Comparison of ENCODE assay signal across 9 mouse cellular contexts in genomic region chr6:22289461-22290021, GRCm38 (mm10). TPM values are rescaled to one million over a fixed set of nuclear protein-coding genes. Genes with fewer than 3 reads are reported as not detected.
DNase-seq lines count a peak whose midpoint lies in the region; ATAC-seq lines count a peak whose summit lies in the region.
"Had no signal": no experiment of that assay in that cellular context is flagged by ENCODE, and none has a peak within 500 bp of the region (broad histone marks: within the 10 kb centered on the region; RNA-seq: fewer than 3 reads in every experiment).

No protein-coding gene starts in this region.

- peak overlapping the region; percentile 67 for H3K4me2 ChIP-seq in liver, embryonic 11.5 days
- peak overlapping the region; percentile 85 for H3K4me2 ChIP-seq in forebrain, embryonic 11.5 days (ENCODE audit: low read depth, low read length, severe bottlenecking)
- H3K4me2 ChIP-seq in limb, embryonic 15.5 days, result peak overlapping the region; percentile 81
- H3K4me2 ChIP-seq in stomach, embryonic 14.5 days (replicated peaks; ENCODE audit: low read depth, low read length), result peak overlapping the region; percentile 76

- no peak overlapping the region for H3K9ac ChIP-seq in liver, embryonic 11.5 days (ENCODE audit: low read depth, low read length)
- peak overlapping the region; percentile 39; the same call in 1 of the 2 replicates for H3K9ac ChIP-seq in forebrain, embryonic 11.5 days (ENCODE audit: low read length)
- no peak overlapping the region for H3K9ac ChIP-seq in limb, embryonic 15.5 days
- peak overlapping the region; percentile 21; the same call in 1 of the 2 replicates for H3K9ac ChIP-seq in stomach, embryonic 14.5 days (replicated peaks; ENCODE audit: low read depth, low read length)

- H3K9me3 ChIP-seq in liver, embryonic 11.5 days (ENCODE audit: control insufficient read depth, low read length), result no peaks in the 10 kb centered on the region
- no peaks in the 10 kb centered on the region for H3K9me3 ChIP-seq in forebrain, embryonic 11.5 days (ENCODE audit: control insufficient read depth, low read length)
- no peaks in the 10 kb centered on the region for H3K9me3 ChIP-seq in limb, embryonic 15.5 days
- H3K9me3 ChIP-seq in stomach, embryonic 14.5 days (ENCODE audit: control insufficient read depth, low read depth, low read length), result no peaks in the 10 kb centered on the region

- H3K4me3 ChIP-seq in liver, embryonic 11.5 days (ENCODE audit: low read depth, low read length), result peak overlapping the region; percentile 39
- peak overlapping the region; percentile 37 for H3K4me3 ChIP-seq in forebrain, embryonic 11.5 days (ENCODE audit: low read depth, low read length)
- H3K4me3 ChIP-seq in limb, embryonic 15.5 days, result peak overlapping the region; percentile 46
- peak overlapping the region; percentile 41 for H3K4me3 ChIP-seq in stomach, embryonic 14.5 days (ENCODE audit: low read depth, low read length)

- H3K27me3 ChIP-seq in liver, embryonic 11.5 days (replicated peaks; ENCODE audit: control insufficient read depth, insufficient read depth, low read length), result peaks cover 38% of the 10 kb centered on the region
- H3K27me3 ChIP-seq in forebrain, embryonic 11.5 days (ENCODE audit: control insufficient read depth, insufficient read depth, low read length), result peaks cover 20% of the 10 kb centered on the region
- H3K27me3 ChIP-seq in limb, embryonic 15.5 days, result peaks cover 46% of the 10 kb centered on the region
- H3K27me3 ChIP-seq in stomach, embryonic 14.5 days (ENCODE audit: control insufficient read depth, insufficient read depth, low read length), result 0 out of 2 replicates have a peak, but pooled peaks cover 8% of the 10 kb centered on the region

- H3K4me1 ChIP-seq in liver, embryonic 11.5 days (replicated peaks; ENCODE audit: control insufficient read depth, insufficient read depth, low read length), result 0 out of 2 replicates have a peak, but pooled peaks cover 4% of the 10 kb centered on the region
- peaks cover 9% of the 10 kb centered on the region; the same call in 1 of the 2 replicates for H3K4me1 ChIP-seq in forebrain, embryonic 11.5 days (replicated peaks; ENCODE audit: control insufficient read depth, insufficient read depth, low read length)
- H3K4me1 ChIP-seq in limb, embryonic 15.5 days, result peaks cover 22% of the 10 kb centered on the region
- peaks cover 15% of the 10 kb centered on the region for H3K4me1 ChIP-seq in stomach, embryonic 14.5 days (ENCODE audit: control insufficient read depth, insufficient read depth, low read length)

- H3K36me3 ChIP-seq in liver, embryonic 11.5 days (ENCODE audit: control insufficient read depth, insufficient read depth, low read length), result no peaks in the 10 kb centered on the region
- H3K36me3 ChIP-seq in forebrain, embryonic 11.5 days (ENCODE audit: control insufficient read depth, insufficient read depth, low read length), result no peaks in the 10 kb centered on the region
- no peaks in the 10 kb centered on the region for H3K36me3 ChIP-seq in limb, embryonic 15.5 days
- H3K36me3 ChIP-seq in stomach, embryonic 14.5 days (ENCODE audit: control insufficient read depth, insufficient read depth, low read length), result no peaks in the 10 kb centered on the region

- no peak for ATAC-seq in liver, embryonic 11.5 days (replicated peaks; ENCODE audit: low FRiP score)
- no peak for ATAC-seq in forebrain, embryonic 11.5 days (replicated peaks; ENCODE audit: low FRiP score)
- ATAC-seq in limb, embryonic 15.5 days (ENCODE audit: insufficient number of reproducible peaks, low FRiP score, low TSS enrichment, low read depth), result no peak
- no peak for ATAC-seq in stomach, embryonic 14.5 days (ENCODE audit: insufficient number of reproducible peaks, insufficient read depth, low FRiP score, low read depth)
- no peak for ATAC-seq in granulocyte monocyte progenitor cell, adult 5-6 weeks (replicated peaks; ENCODE audit: poor library complexity, severe bottlenecking)

- H3K27ac ChIP-seq in liver, embryonic 11.5 days (ENCODE audit: low read depth, low read length), result no peak overlapping the region
- H3K27ac ChIP-seq in forebrain, embryonic 11.5 days (ENCODE audit: low read depth, low read length), result no peak overlapping the region
- no peak overlapping the region for H3K27ac ChIP-seq in limb, embryonic 15.5 days
- H3K27ac ChIP-seq in stomach, embryonic 14.5 days (ENCODE audit: low read length), result no peak overlapping the region

- DNase-seq in liver, embryonic 11.5 days (ENCODE audit: low spot score), result no peak
- no peak for DNase-seq in liver
- peak; percentile 57 for DNase-seq in forebrain, embryonic 11.5 days (ENCODE audit: low spot score)
- DNase-seq in B cell, adult 2 months, result no peak
- no peak for DNase-seq in spleen, postnatal 4 days (ENCODE audit: low spot score in 2 of 2)

- 6% methylated on average over 21 of the region's 21 CpGs for WGBS in liver, embryonic 11.5 days
- WGBS in forebrain, embryonic 11.5 days, result 2% methylated on average over 21 of the region's 21 CpGs
- 1% methylated on average over 21 of the region's 21 CpGs for WGBS in limb, embryonic 15.5 days
- 3% methylated on average over 21 of the region's 21 CpGs for WGBS in stomach, embryonic 14.5 days

RNA-seq across cellular contexts. Expression of gene Wnt16, which starts 1.5 kb away (rescaled TPM):
- 0.29 TPM in 1 of 2 replicates, not detected in the other for polyA plus RNA-seq in liver, embryonic 11.5 days (2014; fragmentation: Nextera tagmentation; extraction: Ambion mirVana)
- polyA plus RNA-seq in forebrain, embryonic 11.5 days (2014; fragmentation: Nextera tagmentation; extraction: Ambion mirVana), result 0.27 TPM in 2 replicates
- polyA plus RNA-seq in limb, embryonic 15.5 days (2015; fragmentation: Nextera tagmentation; extraction: Ambion mirVana), result 6.9 and 7.7 TPM in 2 replicates
- 2.7 and 3.1 TPM in 2 replicates for polyA plus RNA-seq in stomach, embryonic 14.5 days (2014; fragmentation: Nextera tagmentation; extraction: Ambion mirVana)
- total RNA-seq in granulocyte monocyte progenitor cell, adult 5-6 weeks (2014; fragmentation: Nextera tagmentation), result not detected in 2 replicates
- not detected in 2 replicates for total RNA-seq in granulocyte monocyte progenitor cell, adult 5-6 weeks (2017)
- polyA plus RNA-seq: small intestine, adult 2 months had no signal

Comparison
In these comparisons a context has a peak if more than half of its experiments do, and no peak if none do; other contexts are left out.
1. H3K9ac ChIP-seq: peak in forebrain, embryonic 11.5 days (single experiment) and stomach, embryonic 14.5 days (single experiment); none in liver, embryonic 11.5 days (single experiment) and limb, embryonic 15.5 days (single experiment).
2. Peak in every context shown above with its lines, with median percentiles within 50 percentile points of each other: H3K4me2 ChIP-seq and H3K4me3 ChIP-seq.